Mouse (Mus musculus) liver, embryonic 18 days (tissue): Measurements from ENCODE around the gene Adgrf3. TPM values are rescaled to one million over a fixed set of nuclear protein-coding genes. Genes with fewer than 3 reads are reported as not detected.

Source experiments
- polyA plus RNA-seq: library from polyadenylated mRNA; depleted of rRNA; stranded (reverse); fragments of >200 nt; gene quantifications from 2 replicates; pipeline ENCODE4 v1.2.3, GENCODE M21; 2012; rRNA removed

Gene Adgrf3
- polyA plus RNA-seq = 0.02 and 0.05 TPM in 2 replicates

GRCm38 (mm10) chr5:30205493-30205892 lies at the start of gene Adgrf3:
TSS of gene Adgrf3 (minus strand) at chr5:30205722.

DNA sequence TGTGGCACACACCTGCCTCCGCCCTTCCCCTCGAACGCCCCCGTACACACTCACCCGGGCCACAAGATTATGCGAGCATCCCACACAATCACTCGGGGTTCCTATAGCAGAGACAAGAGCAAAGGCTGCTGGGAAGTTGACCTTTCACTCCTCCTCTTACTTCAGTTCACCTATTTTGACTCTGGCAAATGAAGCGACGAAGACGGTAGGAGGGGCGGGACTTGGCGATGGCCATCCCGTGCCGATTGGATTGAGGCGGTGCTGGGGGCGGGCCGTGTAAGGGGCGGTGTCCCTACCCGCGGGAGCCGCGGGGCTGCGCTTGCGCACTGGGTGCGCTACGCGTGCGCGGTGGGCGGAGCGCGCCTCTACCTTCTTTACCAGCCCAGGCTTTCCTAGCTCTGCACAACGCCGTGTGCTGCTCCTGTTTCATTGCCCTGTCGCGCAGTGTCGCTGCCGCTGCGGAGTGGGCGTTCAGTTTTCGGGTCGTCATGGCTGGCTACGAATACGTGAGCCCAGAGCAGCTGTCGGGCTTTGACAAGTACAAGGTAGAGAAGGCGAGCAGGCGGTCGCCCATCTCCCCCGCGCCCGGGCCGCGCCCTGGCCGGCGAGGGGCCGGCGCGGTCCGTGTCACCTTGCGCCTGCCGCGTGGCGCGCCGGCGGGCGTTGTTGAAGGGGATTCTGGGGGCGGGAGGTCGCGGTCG lies 26.9 kb upstream of the Adgrf3 start, which contains the start of gene Selenoi:
Gene Selenoi (plus strand): TSS at position 311 of the 701 bp plus-strand sequence.

DNA sequence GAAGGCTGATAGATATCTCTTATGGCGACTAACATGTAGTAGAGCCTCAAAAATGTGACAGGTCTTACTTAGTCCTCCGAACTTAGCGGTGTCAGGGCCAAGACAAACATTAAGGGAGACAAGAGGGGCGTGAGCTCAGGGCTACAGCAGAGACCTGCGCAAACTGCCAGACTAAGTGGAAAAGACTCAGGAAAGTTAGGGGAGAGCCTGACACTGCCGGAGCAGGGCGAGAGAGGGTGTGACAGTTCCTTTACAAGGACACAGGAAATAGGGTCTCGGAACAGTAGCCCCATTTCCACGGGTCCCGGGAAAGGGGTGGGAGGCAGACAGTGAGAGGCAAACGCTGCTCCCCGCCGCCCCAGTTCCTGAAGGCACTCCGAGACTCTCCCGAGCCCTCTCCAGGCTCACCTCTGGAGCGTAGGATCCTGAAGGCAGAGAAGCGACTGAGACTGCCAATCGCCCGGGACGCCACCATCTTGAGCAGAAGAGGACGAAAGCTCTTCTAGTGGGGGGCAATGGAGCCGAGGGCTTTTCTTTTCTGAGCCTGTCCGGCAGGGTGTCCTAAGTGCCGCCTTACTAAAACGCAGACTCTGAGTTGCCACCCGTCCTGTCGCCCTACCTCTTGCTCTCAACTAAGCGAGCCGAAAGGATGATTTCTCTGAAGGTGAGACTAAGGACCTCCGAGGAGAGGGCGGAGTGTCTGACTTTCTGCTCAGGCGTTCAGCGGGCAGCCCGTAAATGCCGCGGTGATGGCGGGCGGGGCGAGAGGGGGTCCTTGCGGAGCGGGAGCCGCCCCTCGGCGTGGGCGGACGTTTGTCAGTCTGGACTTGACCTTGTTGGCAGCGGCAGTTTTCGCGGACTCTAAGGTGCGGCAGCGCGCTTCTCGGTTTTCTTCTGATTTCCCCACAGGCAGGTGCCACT lies 50.8 kb downstream of the Adgrf3 start, which contains the start of the genes Hadha and Hadhb:
Gene Hadha (minus strand): TSS at position 689 of the 921 bp plus-strand sequence.
Gene Hadhb (plus strand): TSS at position 775 of the 921 bp plus-strand sequence.

Other genes with a start within 250 kb of the Adgrf3 start
- gene Il6, start 192.6 kb downstream of the Adgrf3 start, polyA plus RNA-seq = 0.13 and 0.23 TPM in 2 replicates
- gene Tyms, start 132.1 kb downstream of the Adgrf3 start, polyA plus RNA-seq = 54.3 and 60.1 TPM in 2 replicates
- 0.01 and 0.02 TPM in 2 replicates for gene Garem2, start 100.6 kb downstream of the Adgrf3 start, polyA plus RNA-seq
- not detected in 2 replicates for gene 3110082J24Rik, start 99.6 kb downstream of the Adgrf3 start, polyA plus RNA-seq
- 128 and 129 TPM in 2 replicates for gene Hadha, start 50.6 kb downstream of the Adgrf3 start, polyA plus RNA-seq
- 219 and 220 TPM in 2 replicates for gene Hadhb, start 50.5 kb downstream of the Adgrf3 start, polyA plus RNA-seq
- 10.8 and 11.0 TPM in 2 replicates for gene Selenoi, start 26.9 kb upstream of the Adgrf3 start, polyA plus RNA-seq
- 0.28 and 0.36 TPM in 2 replicates for gene Drc1, start 75.7 kb upstream of the Adgrf3 start, polyA plus RNA-seq